Mouse (Mus musculus): ENCODE results near the gene Ccm2.
"Not testable (repeated sequence)": the region's sequence is repeated elsewhere in the genome, so short reads cannot be mapped to it uniquely, and the experiment has no call there.

The Ccm2 gene

DNA sequence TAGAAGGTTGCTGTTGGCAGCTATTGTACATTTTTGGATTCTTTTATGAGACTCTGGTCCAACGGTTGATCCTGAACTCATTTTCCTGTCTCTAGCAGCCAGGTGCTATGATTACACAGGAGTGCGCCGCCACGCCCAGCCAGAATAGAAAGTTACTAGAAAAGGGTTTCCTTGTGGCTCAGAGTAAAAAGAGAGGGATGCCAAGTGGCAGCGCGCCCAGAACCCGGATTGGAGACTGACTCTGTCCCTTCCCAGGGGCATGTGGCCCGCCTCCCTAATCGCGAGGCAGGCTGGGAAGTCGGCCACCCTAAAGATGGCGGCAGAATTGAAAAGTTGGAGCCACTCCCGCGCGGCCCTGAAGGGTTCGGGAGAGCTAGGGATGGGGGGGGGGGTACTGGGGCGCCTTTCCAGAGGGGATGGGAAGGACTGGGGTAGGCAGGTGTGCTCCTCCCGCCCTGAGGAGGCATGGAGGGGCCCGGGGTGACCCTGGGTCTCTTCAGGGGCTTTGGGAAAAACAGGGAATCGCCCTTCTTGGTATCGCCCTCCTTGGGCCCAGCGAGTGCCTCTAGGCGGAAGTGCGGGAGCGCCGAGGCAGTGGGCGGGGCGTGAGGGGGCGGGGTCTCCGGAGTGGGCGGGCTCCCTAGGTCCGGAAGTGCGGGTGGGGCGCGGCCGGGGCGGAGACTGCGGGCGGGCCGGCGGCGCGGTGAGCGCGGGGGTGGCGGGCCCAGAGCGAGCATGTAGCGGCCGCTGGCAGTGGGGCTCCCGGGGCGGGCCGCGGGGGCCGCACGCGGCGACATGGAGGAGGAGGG is at the start of gene Ccm2:
Gene Ccm2, plus strand, starts transcription at position 683 of the 809 bp plus-strand sequence.
- peak; percentile 98 for DNase-seq

DNA sequence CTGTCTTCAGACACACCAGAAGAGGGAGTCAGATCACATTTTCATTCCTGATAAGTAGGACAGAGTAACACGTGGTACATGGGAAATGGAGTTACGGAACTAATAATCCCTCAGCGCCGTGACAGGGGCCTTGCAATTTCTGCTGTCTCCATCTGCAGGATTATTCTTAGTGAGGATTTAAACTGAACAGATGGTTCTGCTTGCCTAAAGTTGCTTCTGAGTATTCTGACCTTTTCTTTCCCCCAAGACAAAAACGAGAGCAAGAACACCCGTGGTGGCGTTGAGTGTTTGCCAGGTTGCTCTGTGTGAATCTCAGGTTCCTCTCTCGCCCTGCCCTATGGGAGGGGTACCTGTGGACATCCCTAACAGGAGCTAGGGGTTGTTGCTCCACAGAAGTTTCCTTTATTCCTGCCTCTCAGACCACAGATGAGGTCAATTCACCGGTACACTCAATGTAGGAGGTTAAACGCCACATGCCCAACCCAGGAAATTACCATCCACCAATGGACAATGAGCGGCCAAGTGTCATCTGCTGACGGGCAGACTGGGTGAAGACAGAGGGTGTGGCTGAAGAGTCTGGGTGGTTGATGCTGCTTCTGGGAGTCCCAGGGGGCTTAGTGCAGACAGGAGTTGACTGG is 49.3 kb upstream of the Ccm2 start:
- DNase-seq, result no peak

GRCm38 (mm10) chr11:6502506-6502905 is 44.2 kb upstream of the Ccm2 start:
- DNase-seq, result no peak

- no peak for DNase-seq
Observed at GRCm38 (mm10) chr11:6504226-6504625, 42.5 kb upstream of the Ccm2 start.

DNA sequence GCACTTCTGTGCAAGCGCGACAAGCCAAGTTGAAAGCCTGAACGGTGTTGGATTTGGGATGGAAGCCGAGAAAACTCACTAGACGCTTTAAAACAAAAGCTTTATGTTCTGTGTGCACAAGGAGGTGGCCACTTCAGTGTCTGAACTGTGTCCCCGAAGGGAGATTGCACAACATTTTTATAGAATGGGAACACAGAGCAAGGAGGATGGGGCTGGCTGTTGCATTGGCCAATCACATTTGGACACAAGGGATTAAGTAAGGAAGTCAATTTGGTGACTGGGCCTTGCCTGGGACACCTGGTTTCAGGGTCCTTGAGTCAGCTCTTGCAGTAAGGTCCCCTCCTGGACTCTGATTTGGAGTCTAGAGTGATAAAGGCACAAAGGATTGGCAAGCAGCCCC is 42.0 kb upstream of the Ccm2 start:
- no peak for DNase-seq

- no peak for DNase-seq
Observed at GRCm38 (mm10) chr11:6506516-6506915, 40.2 kb upstream of the Ccm2 start.

DNA sequence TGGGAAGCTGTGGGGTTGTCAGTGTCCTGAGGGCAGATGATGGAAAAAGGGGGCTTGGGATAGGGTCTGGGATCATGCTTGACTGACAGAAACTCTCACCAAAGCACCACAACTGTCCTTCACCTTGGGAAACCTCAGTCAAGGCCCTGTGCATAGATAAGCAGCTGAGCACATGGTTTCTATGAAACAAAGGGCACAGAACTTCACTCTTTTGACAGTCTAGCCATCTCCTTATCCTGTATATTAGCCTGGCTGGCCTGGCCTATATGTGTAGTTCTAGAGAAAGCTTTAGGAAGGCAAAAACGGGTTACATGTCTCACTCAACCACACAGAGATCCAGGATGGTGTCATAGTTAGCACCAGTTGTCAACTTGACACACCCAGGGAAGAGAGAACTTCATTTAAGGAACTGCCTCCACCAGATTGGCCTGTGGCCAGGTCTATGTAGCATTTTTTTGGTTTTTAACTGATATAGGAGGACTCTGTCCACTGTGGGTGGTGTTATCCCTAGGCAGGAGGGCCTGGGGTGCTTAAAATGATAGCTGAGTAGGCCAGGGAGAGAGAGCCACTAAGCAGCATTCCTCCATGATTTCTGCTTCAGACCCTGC is 38.3 kb upstream of the Ccm2 start:
- no peak for DNase-seq

DNA sequence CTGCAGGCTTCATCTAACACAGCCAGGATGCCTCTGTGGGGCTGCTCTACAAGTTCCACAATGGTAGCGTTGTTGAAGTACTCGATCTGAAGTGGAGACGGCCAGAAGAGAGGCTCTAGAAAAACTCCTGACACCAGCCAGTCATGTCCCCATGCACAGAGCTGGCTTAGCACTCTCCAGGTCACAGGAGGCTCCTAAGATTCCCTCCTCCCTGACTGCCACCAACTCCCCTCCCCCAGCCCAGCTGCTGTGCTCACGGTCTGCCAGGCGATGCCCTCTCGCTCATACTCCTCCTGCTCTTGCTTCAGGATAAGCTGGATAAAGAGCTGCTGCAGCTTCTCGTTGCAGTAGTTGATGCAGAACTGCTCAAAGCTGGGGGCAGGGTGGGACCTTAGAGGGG is 31.9 kb upstream of the Ccm2 start:
- no peak for DNase-seq

DNA sequence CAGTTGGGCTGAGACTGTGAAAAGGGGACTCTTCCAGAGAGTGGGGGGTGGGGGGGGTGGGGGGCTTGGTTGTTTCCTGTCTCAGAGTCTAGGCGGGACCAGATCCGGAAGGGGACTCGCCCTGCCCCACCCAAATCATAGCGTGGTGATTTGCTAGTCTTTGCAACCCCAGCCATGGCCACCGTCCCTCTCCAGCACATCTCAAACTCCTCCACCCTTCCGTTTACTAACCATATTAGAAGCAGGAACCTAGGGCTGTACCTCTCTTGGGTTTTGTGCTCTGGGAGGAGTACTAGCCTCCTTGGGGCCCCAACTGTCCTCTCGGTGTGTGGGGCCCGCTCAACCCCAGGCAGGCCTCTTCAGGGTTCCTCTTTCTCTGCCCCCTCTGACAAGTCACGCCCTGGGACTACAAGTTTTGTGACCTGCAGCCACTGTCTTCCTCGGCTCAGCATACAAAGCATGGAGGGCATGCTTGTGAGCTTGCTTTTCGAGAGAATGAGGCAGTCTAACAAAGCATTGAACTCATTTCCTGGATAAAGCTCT is 27.1 kb upstream of the Ccm2 start:
- DNase-seq, result no peak

DNA sequence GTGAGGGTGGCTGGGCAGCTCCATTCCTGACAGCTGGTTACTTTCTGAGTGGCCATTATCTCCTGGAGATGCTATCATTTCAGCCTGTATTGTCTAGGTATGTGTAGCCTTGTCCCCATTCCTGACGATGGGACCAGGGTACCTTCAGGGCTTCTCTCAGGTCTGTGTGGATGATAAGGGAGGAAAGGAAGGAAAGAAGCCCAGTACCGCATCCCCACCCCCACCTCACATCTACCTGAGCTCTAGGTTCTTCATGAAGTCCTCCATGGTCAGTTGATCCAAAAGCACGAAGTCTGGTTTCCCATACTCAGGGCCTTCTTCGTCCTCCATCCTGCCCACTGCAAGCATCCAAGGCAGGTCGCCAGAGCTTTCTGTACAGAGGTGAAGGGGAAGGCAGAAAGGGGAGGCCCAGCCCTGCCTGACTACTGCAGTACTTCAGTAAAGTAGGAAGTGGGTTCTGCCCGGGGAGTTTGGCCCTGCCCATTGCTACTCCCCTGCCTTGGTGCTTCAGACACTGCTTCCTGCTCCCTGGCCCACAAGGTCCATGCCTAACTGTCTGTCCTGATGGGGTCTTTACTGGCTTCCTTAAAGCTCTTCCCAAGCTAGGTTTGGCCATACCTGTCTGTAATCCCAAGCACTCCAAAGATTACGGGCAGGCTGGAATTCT is 26.0 kb upstream of the Ccm2 start, which contains the start of gene Myo1g:
Gene Myo1g, minus strand, starts transcription at position 459 of the 667 bp plus-strand sequence.
- DNase-seq, result no peak

GRCm38 (mm10) chr11:6522782-6523525 is 23.7 kb upstream of the Ccm2 start:
- DNase-seq, result no peak

GRCm38 (mm10) chr11:6523662-6524088 is 23.0 kb upstream of the Ccm2 start:
- no peak for DNase-seq

DNA sequence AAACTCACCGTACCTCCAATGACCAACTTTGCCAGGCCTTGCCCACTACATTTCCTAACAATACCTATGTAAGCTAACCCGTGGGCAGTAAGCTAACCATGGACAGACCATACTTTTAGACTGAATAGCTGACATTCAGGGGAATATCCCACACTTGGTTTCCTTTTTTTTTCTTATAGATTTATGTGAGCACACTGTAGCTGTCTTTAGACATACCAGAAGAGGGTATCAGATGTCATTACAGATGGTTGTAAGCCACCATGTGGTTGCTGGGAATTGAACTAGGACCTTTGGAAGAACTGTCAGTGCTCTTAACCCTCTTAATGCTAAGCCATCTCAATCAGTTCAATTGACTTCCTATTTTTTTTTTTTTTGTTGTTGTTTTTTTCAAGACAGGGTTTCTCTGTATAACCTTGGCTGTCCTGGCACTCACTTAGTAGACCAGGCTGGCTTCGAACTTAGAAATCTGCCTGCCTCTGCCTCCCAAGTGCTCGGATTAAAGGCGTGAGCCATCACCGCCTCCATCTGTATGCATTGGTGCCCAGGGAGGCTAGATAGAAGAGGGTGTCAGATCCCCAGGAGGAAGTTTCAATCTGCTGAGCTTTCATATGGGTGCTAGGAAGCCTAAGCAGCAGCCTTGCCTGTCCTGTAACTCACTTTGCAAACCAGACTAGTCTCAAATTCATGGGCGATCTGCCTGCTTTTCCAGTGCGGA is 22.4 kb upstream of the Ccm2 start:
- DNase-seq, result no peak

DNA sequence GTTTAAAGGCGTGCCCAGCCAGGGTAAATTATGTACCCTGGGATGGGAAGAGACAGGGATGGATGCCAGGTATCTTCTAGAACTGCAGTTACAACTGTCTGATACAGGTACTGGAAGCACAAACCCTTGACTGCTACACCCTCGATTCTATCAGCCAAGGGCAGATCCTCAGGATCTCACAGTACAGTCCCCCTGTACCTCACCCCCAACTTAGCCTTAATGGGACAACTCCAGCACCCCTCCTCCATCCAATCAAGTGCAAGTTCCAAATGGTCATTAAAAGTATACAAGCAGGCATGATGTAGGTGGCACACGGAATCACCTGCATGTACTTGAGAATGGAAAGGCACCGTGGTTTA is 21.8 kb upstream of the Ccm2 start:
- no peak for DNase-seq

- DNase-seq, result no peak
Observed at GRCm38 (mm10) chr11:6525241-6525640, 21.4 kb upstream of the Ccm2 start.

DNA sequence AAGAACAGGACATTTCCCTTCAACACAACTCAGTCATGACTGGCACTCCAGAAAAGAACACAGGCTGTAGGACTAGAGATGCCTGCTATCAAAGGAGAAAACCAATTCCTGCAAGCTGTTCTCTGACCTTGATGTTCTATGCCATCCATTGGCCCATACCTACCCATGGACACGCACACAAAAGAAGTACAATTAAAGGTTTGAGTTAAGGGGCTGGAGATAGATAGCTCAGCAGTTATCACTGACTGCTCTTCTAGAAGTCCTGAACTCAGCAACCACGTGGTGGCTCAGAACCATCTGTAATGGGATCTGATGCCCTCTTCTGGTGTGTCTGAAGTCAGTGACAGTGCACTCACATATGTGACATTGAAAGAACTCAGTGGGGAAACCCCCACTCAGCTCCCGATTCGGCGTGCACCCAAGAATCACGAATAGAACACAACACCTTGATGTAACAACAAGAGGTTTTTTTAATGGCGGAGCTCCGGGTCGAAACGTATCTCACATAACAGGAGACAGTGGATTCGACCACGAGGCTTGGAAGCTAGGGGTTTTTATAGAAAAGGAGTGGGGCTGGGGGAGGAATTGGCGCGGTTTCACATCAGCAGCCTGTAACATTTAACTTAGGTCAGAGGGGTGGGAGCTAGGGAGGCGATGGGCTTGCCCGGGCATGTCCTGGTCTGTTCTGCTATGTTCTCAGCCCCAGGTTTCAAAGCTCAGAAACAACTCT is 20.0 kb upstream of the Ccm2 start:
- not testable (repeated sequence) for DNase-seq

- DNase-seq, result no peak
Observed at GRCm38 (mm10) chr11:6527256-6528185, 19.2 kb upstream of the Ccm2 start.

- peak; percentile 99 for DNase-seq
Observed at GRCm38 (mm10) chr11:6528186-6529006, 18.3 kb upstream of the Ccm2 start.

DNA sequence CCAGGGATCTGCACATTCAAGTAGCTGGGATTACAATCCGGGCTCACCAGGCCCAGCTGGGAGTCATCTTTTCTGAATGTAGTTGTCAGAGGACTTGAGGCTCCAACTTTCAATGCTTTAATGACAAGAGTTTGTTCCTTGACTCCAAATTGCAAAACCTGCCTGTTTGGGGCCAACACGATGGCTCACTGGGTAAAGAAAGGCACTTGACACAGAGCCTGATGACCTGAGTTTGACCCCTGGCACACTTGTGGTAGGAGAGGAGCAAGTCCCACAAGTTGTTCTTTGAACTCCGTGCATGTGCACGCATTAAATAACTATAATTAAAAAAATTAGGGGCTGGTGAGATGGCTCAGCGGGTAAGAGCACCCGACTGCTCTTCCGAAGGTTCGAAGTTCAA is 16.7 kb upstream of the Ccm2 start:
- DNase-seq, result no peak
